Mouse (Mus musculus): ENCODE measurements around the gene Snap25.

Snap25 gene

GRCm38 (mm10) chr2:136713299-136713758 lies at the start of gene Snap25:
TSS of gene Snap25 (plus strand) at chr2:136713453.
- DNase-seq (ENCODE audit: low spot score): no peak

- no peak for DNase-seq (ENCODE audit: low spot score)
Measured at GRCm38 (mm10) chr2:136666951-136667350, 46.3 kb upstream of the Snap25 start.

GRCm38 (mm10) chr2:136669183-136669582 lies 44.1 kb upstream of the Snap25 start:
- no peak for DNase-seq (ENCODE audit: low spot score)

GRCm38 (mm10) chr2:136669665-136670064 lies 43.6 kb upstream of the Snap25 start:
- no peak for DNase-seq (ENCODE audit: low spot score)

- no peak for DNase-seq (ENCODE audit: low spot score)
Measured at GRCm38 (mm10) chr2:136670539-136671271, 42.5 kb upstream of the Snap25 start.

- no peak for DNase-seq (ENCODE audit: low spot score)
Measured at GRCm38 (mm10) chr2:136674077-136674757, 39.0 kb upstream of the Snap25 start.

- no peak for DNase-seq (ENCODE audit: low spot score)
Measured at GRCm38 (mm10) chr2:136676196-136676595, 37.1 kb upstream of the Snap25 start.

GRCm38 (mm10) chr2:136676918-136677445 lies 36.3 kb upstream of the Snap25 start:
- DNase-seq (ENCODE audit: low spot score): no peak

GRCm38 (mm10) chr2:136678321-136679161 lies 34.7 kb upstream of the Snap25 start:
- no peak for DNase-seq (ENCODE audit: low spot score)

- DNase-seq (ENCODE audit: low spot score): no peak
Measured at GRCm38 (mm10) chr2:136679280-136680221, 33.7 kb upstream of the Snap25 start.

- DNase-seq (ENCODE audit: low spot score): no peak
Measured at GRCm38 (mm10) chr2:136682146-136682860, 30.9 kb upstream of the Snap25 start.

GRCm38 (mm10) chr2:136686195-136686594 lies 27.1 kb upstream of the Snap25 start:
- no peak for DNase-seq (ENCODE audit: low spot score)

- DNase-seq (ENCODE audit: low spot score): no peak
Measured at GRCm38 (mm10) chr2:136687316-136687715, 25.9 kb upstream of the Snap25 start.

- DNase-seq (ENCODE audit: low spot score): no peak
Measured at GRCm38 (mm10) chr2:136689476-136689875, 23.8 kb upstream of the Snap25 start.

- DNase-seq (ENCODE audit: low spot score): no peak
Measured at GRCm38 (mm10) chr2:136691681-136692080, 21.6 kb upstream of the Snap25 start.

GRCm38 (mm10) chr2:136699429-136700227 lies 13.6 kb upstream of the Snap25 start:
- DNase-seq (ENCODE audit: low spot score): no peak

GRCm38 (mm10) chr2:136703376-136703775 lies 9.9 kb upstream of the Snap25 start:
- DNase-seq (ENCODE audit: low spot score): no peak

- DNase-seq (ENCODE audit: low spot score): no peak
Measured at GRCm38 (mm10) chr2:136711155-136711554, 2.1 kb upstream of the Snap25 start.

- no peak for DNase-seq (ENCODE audit: low spot score)
Measured at GRCm38 (mm10) chr2:136711746-136712440, 1.4 kb upstream of the Snap25 start.
